Mouse (Mus musculus) cortical plate, adult 2 months (tissue): ENCODE data around the gene Mdh2.

ENCODE experiments used
- CTCF ChIP-seq: fragments of 200-500 bp; IDR thresholded peaks from 2 replicates; pipeline ENCODE4 v1.5.1; 2011; ENCODE audit warnings: mild to moderate bottlenecking, control low read depth, low read length; ENCODE audit not compliant: insufficient read depth; ENCODE audit errors: extremely low read depth
- POLR2A ChIP-seq: fragments of 200-500 bp; IDR thresholded peaks from 2 replicates; pipeline ENCODE4 v1.6.1; 2011; ENCODE audit warnings: mild to moderate bottlenecking, low read length, control low read depth; ENCODE audit not compliant: insufficient read depth; ENCODE audit errors: extremely low read depth

DNA sequence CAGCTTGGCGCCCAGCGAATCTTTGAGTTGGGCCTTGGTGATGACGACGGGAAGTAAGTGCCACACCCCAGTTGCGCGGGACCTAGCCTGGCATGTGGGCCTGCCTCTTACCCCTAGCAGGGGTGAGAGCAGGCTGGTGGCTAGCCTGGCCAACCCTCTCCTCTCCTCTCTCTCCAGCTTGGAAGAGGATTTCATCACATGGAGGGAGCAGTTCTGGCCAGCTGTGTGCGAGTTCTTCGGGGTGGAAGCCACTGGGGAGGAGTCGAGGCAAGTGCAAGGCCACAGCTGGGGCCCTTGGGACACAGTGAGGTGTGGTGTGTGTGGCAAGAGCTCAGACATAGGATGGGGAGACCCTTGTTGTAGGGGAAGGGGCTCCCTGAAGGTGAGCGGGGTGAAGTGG, 47.4 kb upstream of the Mdh2 start:
- TF ChIP-seq CTCF: no peak
- TF ChIP-seq POLR2A: no peak
